19 mouse cellular contexts compared by ENCODE assay signal in genomic region chr5:127311005-127311331, GRCm38 (mm10).
A peak's percentile ranks its signal among the peaks of the same experiment; 100 is the strongest.
DNase-seq lines count a peak whose midpoint lies in the region; ATAC-seq and TF ChIP-seq lines count a peak whose summit lies in the region.
"Had no signal": no experiment of that assay in that cellular context is flagged by ENCODE, and none has a peak within 500 bp of the region (broad histone marks: within the 10 kb centered on the region; RNA-seq: fewer than 3 reads in every experiment).

No protein-coding gene starts in this region.

- peak; percentile 55 for ATAC-seq in kidney, embryonic 15.5 days (replicated peaks; ENCODE audit: low FRiP score)
- ATAC-seq in kidney, embryonic 16.5 days (ENCODE audit: low FRiP score, low TSS enrichment) = no peak
- peak; percentile 18; the same call in 1 of the 2 replicates for ATAC-seq in stomach, embryonic 14.5 days (ENCODE audit: insufficient number of reproducible peaks, insufficient read depth, low FRiP score, low read depth)
- no peak for ATAC-seq in stomach, postnatal 0 days (ENCODE audit: low FRiP score, low TSS enrichment)
- ATAC-seq in stomach, embryonic 15.5 days (ENCODE audit: insufficient read depth, low FRiP score, low read depth) = peak; percentile 39; the same call in 1 of the 2 replicates
- ATAC-seq in liver, postnatal 0 days = no peak
- ATAC-seq: intestine, postnatal 0 days had no signal

- no peak overlapping the region for H3K4me2 ChIP-seq in kidney, embryonic 15.5 days
- H3K4me2 ChIP-seq in kidney, embryonic 16.5 days (replicated peaks; ENCODE audit: low read depth, low read length) = no peak overlapping the region
- H3K4me2 ChIP-seq in stomach, embryonic 14.5 days (replicated peaks; ENCODE audit: low read depth, low read length) = no peak overlapping the region
- H3K4me2 ChIP-seq in stomach, postnatal 0 days (replicated peaks; ENCODE audit: low read depth) = no peak overlapping the region
- no peak overlapping the region for H3K4me2 ChIP-seq in stomach, embryonic 15.5 days
- H3K4me2 ChIP-seq in liver, postnatal 0 days (ENCODE audit: low read depth, low read length) = no peak overlapping the region
- H3K4me2 ChIP-seq: forebrain, embryonic 12.5 days; heart, embryonic 11.5 days; liver, embryonic 15.5 days had no signal

- DNase-seq in stomach, postnatal 0 days (ENCODE audit: low spot score) = no peak
- no peak for DNase-seq in limb, embryonic 10.5 days (ENCODE audit: low spot score)
- DNase-seq in liver, postnatal 0 days = no peak
- DNase-seq in left cerebral cortex, postnatal 10 days (ENCODE audit: extremely low spot score in 1 of 2, low spot score in 2 of 2) = no peak
- DNase-seq: adrenal gland, adult 8-10 months; cerebellum, adult 8-10 months; cerebellum, postnatal 36 days; heart, postnatal 10 days; liver; thymus, postnatal 14 days had no signal

- H3K27me3 ChIP-seq in kidney, embryonic 15.5 days = no peaks in the 10 kb centered on the region
- H3K27me3 ChIP-seq in kidney, embryonic 16.5 days (ENCODE audit: insufficient read depth, low read length) = no peaks in the 10 kb centered on the region
- no peaks in the 10 kb centered on the region for H3K27me3 ChIP-seq in stomach, embryonic 14.5 days (ENCODE audit: control insufficient read depth, insufficient read depth, low read length)
- no peaks in the 10 kb centered on the region for H3K27me3 ChIP-seq in stomach, postnatal 0 days (ENCODE audit: control insufficient read depth, insufficient read depth, low read length)
- no peaks in the 10 kb centered on the region for H3K27me3 ChIP-seq in limb, embryonic 10.5 days (ENCODE audit: low read depth, poor library complexity, severe bottlenecking)
- no peaks in the 10 kb centered on the region for H3K27me3 ChIP-seq in stomach, embryonic 15.5 days (replicated peaks)
- no peaks in the 10 kb centered on the region for H3K27me3 ChIP-seq in liver, postnatal 0 days (ENCODE audit: insufficient read depth, low read length)
- H3K27me3 ChIP-seq: forebrain, embryonic 12.5 days; liver, embryonic 15.5 days had no signal

- TF ChIP-seq CTCF in stomach, postnatal 0 days (IDR thresholded peaks at IDR 0.05; ENCODE audit: low read depth) = no peak
- no peak for TF ChIP-seq CTCF in liver, postnatal 0 days (IDR thresholded peaks at IDR 0.05; ENCODE audit: low read depth)

- no peak overlapping the region for H3K9ac ChIP-seq in kidney, embryonic 15.5 days
- no peak overlapping the region for H3K9ac ChIP-seq in kidney, embryonic 16.5 days (replicated peaks; ENCODE audit: low read length)
- no peak overlapping the region for H3K9ac ChIP-seq in stomach, embryonic 14.5 days (replicated peaks; ENCODE audit: low read depth, low read length)
- no peak overlapping the region for H3K9ac ChIP-seq in stomach, postnatal 0 days (ENCODE audit: low read length)
- H3K9ac ChIP-seq in stomach, embryonic 15.5 days = no peak overlapping the region
- H3K9ac ChIP-seq in liver, postnatal 0 days (replicated peaks) = no peak overlapping the region
- H3K9ac ChIP-seq: forebrain, embryonic 12.5 days; liver, embryonic 15.5 days had no signal

- intact Hi-C loops in left cerebral cortex, postnatal 10 days (cut with DNase I) = no loop called here

- no peaks in the 10 kb centered on the region for H3K9me3 ChIP-seq in kidney, embryonic 15.5 days (replicated peaks)
- H3K9me3 ChIP-seq in kidney, embryonic 16.5 days (ENCODE audit: low read length) = no peaks in the 10 kb centered on the region
- no peaks in the 10 kb centered on the region for H3K9me3 ChIP-seq in stomach, embryonic 14.5 days (ENCODE audit: control insufficient read depth, low read depth, low read length)
- H3K9me3 ChIP-seq in stomach, postnatal 0 days (ENCODE audit: control insufficient read depth, low read length) = no peaks in the 10 kb centered on the region
- H3K9me3 ChIP-seq in limb, embryonic 10.5 days (replicated peaks) = no peaks in the 10 kb centered on the region
- H3K9me3 ChIP-seq in stomach, embryonic 15.5 days = no peaks in the 10 kb centered on the region
- H3K9me3 ChIP-seq in liver, postnatal 0 days (ENCODE audit: low read length) = no peaks in the 10 kb centered on the region
- H3K9me3 ChIP-seq: forebrain, embryonic 12.5 days; liver, embryonic 15.5 days had no signal

- no peak overlapping the region for H3K27ac ChIP-seq in kidney, embryonic 15.5 days
- H3K27ac ChIP-seq in kidney, embryonic 16.5 days (ENCODE audit: low read length) = no peak overlapping the region
- H3K27ac ChIP-seq in stomach, embryonic 14.5 days (ENCODE audit: low read length) = no peak overlapping the region
- H3K27ac ChIP-seq in stomach, postnatal 0 days (replicated peaks) = no peak overlapping the region
- H3K27ac ChIP-seq in limb, embryonic 10.5 days = peak overlapping the region; percentile 86
- H3K27ac ChIP-seq in stomach, embryonic 15.5 days = no peak overlapping the region
- no peak overlapping the region for H3K27ac ChIP-seq in liver, postnatal 0 days (ENCODE audit: low read depth)
- H3K27ac ChIP-seq: forebrain, embryonic 12.5 days; kidney, postnatal 0 days; liver, embryonic 15.5 days had no signal

- peaks cover 12% of the 10 kb centered on the region for H3K4me1 ChIP-seq in kidney, embryonic 15.5 days
- H3K4me1 ChIP-seq in kidney, embryonic 16.5 days (ENCODE audit: insufficient read depth, low read length) = peaks cover 8% of the 10 kb centered on the region; the same call in 1 of the 2 replicates
- no peaks in the 10 kb centered on the region for H3K4me1 ChIP-seq in stomach, embryonic 14.5 days (ENCODE audit: control insufficient read depth, insufficient read depth, low read length)
- no peaks in the 10 kb centered on the region for H3K4me1 ChIP-seq in stomach, postnatal 0 days (replicated peaks; ENCODE audit: control insufficient read depth, insufficient read depth)
- H3K4me1 ChIP-seq in limb, embryonic 10.5 days = peaks cover 71% of the 10 kb centered on the region
- H3K4me1 ChIP-seq in stomach, embryonic 15.5 days = no peaks in the 10 kb centered on the region
- no peaks in the 10 kb centered on the region for H3K4me1 ChIP-seq in liver, postnatal 0 days (ENCODE audit: insufficient read depth)
- H3K4me1 ChIP-seq: liver, embryonic 15.5 days had no signal

- 54% methylated on average over 2 of the region's 2 CpGs for WGBS in kidney, embryonic 15.5 days
- 60% methylated on average over 2 of the region's 2 CpGs for WGBS in kidney, embryonic 16.5 days
- WGBS in stomach, embryonic 14.5 days = 67% methylated on average over 2 of the region's 2 CpGs
- WGBS in stomach, postnatal 0 days = 69% methylated on average over 2 of the region's 2 CpGs
- 19% methylated on average over 2 of the region's 2 CpGs for WGBS in limb, embryonic 10.5 days
- 64% methylated on average over 2 of the region's 2 CpGs for WGBS in stomach, embryonic 15.5 days
- 57% methylated on average over 2 of the region's 2 CpGs for WGBS in liver, postnatal 0 days (ENCODE audit: insufficient replicate concordance)

- H3K4me3 ChIP-seq in kidney, embryonic 15.5 days (replicated peaks) = no peak overlapping the region
- H3K4me3 ChIP-seq in kidney, embryonic 16.5 days (ENCODE audit: low read length) = no peak overlapping the region
- no peak overlapping the region for H3K4me3 ChIP-seq in stomach, embryonic 14.5 days (ENCODE audit: low read depth, low read length)
- no peak overlapping the region for H3K4me3 ChIP-seq in stomach, postnatal 0 days (ENCODE audit: low read depth, low read length)
- peak overlapping the region; percentile 32 for H3K4me3 ChIP-seq in limb, embryonic 10.5 days
- H3K4me3 ChIP-seq in stomach, embryonic 15.5 days (replicated peaks) = no peak overlapping the region
- no peak overlapping the region for H3K4me3 ChIP-seq in liver, postnatal 0 days (ENCODE audit: low read depth, low read length)
- H3K4me3 ChIP-seq: forebrain, embryonic 12.5 days; liver, embryonic 15.5 days had no signal

- no peaks in the 10 kb centered on the region for H3K36me3 ChIP-seq in kidney, embryonic 15.5 days
- no peaks in the 10 kb centered on the region for H3K36me3 ChIP-seq in kidney, embryonic 16.5 days (ENCODE audit: insufficient read depth, low read length)
- no peaks in the 10 kb centered on the region for H3K36me3 ChIP-seq in stomach, embryonic 14.5 days (ENCODE audit: control insufficient read depth, insufficient read depth, low read length)
- H3K36me3 ChIP-seq in stomach, postnatal 0 days (ENCODE audit: control insufficient read depth, insufficient read depth, low read length) = no peaks in the 10 kb centered on the region
- H3K36me3 ChIP-seq in limb, embryonic 10.5 days = peaks cover 13% of the 10 kb centered on the region
- H3K36me3 ChIP-seq in stomach, embryonic 15.5 days = no peaks in the 10 kb centered on the region
- H3K36me3 ChIP-seq in liver, postnatal 0 days (replicated peaks; ENCODE audit: insufficient read depth, low read length) = no peaks in the 10 kb centered on the region
- H3K36me3 ChIP-seq: forebrain, embryonic 12.5 days; liver, embryonic 15.5 days had no signal

- no peak for TF ChIP-seq EP300 in stomach, postnatal 0 days (optimal IDR thresholded peaks at IDR 0.05)
- TF ChIP-seq EP300 in liver, postnatal 0 days (IDR thresholded peaks at IDR 0.05; ENCODE audit: low read depth) = no peak

Comparison
In these comparisons a context has a peak if more than half of its experiments do, and no peak if none do; other contexts are left out.
1. ATAC-seq: peak in kidney, embryonic 15.5 days (single experiment), stomach, embryonic 14.5 days (single experiment) and stomach, embryonic 15.5 days (single experiment); none in kidney, embryonic 16.5 days (single experiment), stomach, postnatal 0 days (single experiment) and liver, postnatal 0 days (single experiment).